Comparison of ENCODE assay signal across 8 mouse cellular contexts in genomic region chr2:31239833-31240232, GRCm38 (mm10). TPM values are rescaled to one million over a fixed set of nuclear protein-coding genes. Genes with fewer than 3 reads are reported as not detected.
A peak's percentile ranks its signal among the peaks of the same experiment; 100 is the strongest.
DNase-seq lines count a peak whose midpoint lies in the region; ATAC-seq and TF ChIP-seq lines count a peak whose summit lies in the region.

No protein-coding gene starts in this region.

- H3K4me3 ChIP-seq in heart, embryonic 14.5 days (ENCODE audit: control insufficient read depth in 1 of 2, insufficient read depth in 1 of 2, low read depth in 1 of 2, low read length in 2 of 2): peak overlapping the region in 1 of 2 experiments; percentile 6; a peak in 1 of 4 replicates
- H3K4me3 ChIP-seq in testis, adult 2 months (ENCODE audit: control insufficient read depth, low read depth, low read length): peak overlapping the region; percentile 82; the same call in 1 of the 2 replicates
- no peak overlapping the region for H3K4me3 ChIP-seq in limb, embryonic 15.5 days

- H3K27ac ChIP-seq in heart, embryonic 14.5 days (replicated peaks in 1 of 2; ENCODE audit: control insufficient read depth in 1 of 2, insufficient read depth in 1 of 2, low read depth in 2 of 2, low read length in 2 of 2): no peak overlapping the region
- no peak overlapping the region for H3K27ac ChIP-seq in testis, adult 2 months (ENCODE audit: control insufficient read depth, insufficient read depth, low read depth, low read length)
- H3K27ac ChIP-seq in limb, embryonic 15.5 days: peak overlapping the region; percentile 57; the same call in 1 of the 2 replicates

- no peak for ATAC-seq in heart, embryonic 14.5 days (ENCODE audit: insufficient number of reproducible peaks, insufficient read depth, low FRiP score, low read depth)
- no peak for ATAC-seq in limb, embryonic 15.5 days (ENCODE audit: insufficient number of reproducible peaks, low FRiP score, low TSS enrichment, low read depth)

- H3K27me3 ChIP-seq in heart, embryonic 14.5 days (ENCODE audit: control insufficient read depth, insufficient read depth, low read length): 0 out of 2 replicates have a peak, but pooled peaks cover 5% of the 10 kb centered on the region
- H3K27me3 ChIP-seq in testis, adult 2 months (ENCODE audit: control insufficient read depth, insufficient read depth, low read length): no peaks in the 10 kb centered on the region
- H3K27me3 ChIP-seq in limb, embryonic 15.5 days: 0 out of 2 replicates have a peak, but pooled peaks cover 4% of the 10 kb centered on the region

- peaks cover 11 to 16% of the 10 kb centered on the region in 2 experiments for H3K4me1 ChIP-seq in heart, embryonic 14.5 days (ENCODE audit: control insufficient read depth in 2 of 2, insufficient read depth in 2 of 2, low read length in 2 of 2)
- 0 out of 2 replicates have a peak, but pooled peaks cover 3% of the 10 kb centered on the region for H3K4me1 ChIP-seq in testis, adult 2 months (ENCODE audit: control insufficient read depth, insufficient read depth, low read length)
- H3K4me1 ChIP-seq in limb, embryonic 15.5 days: peaks cover 15% of the 10 kb centered on the region

- 79% methylated on average over 6 of the region's 6 CpGs for WGBS in heart, embryonic 14.5 days
- 75% methylated on average over 6 of the region's 6 CpGs for WGBS in limb, embryonic 15.5 days

- H3K9me3 ChIP-seq in heart, embryonic 14.5 days (ENCODE audit: control insufficient read depth, low read length): no peaks in the 10 kb centered on the region
- no peaks in the 10 kb centered on the region for H3K9me3 ChIP-seq in limb, embryonic 15.5 days

- no peaks in the 10 kb centered on the region for H3K36me3 ChIP-seq in heart, embryonic 14.5 days (ENCODE audit: control insufficient read depth, insufficient read depth, low read length)
- no peaks in the 10 kb centered on the region for H3K36me3 ChIP-seq in testis, adult 2 months (ENCODE audit: control insufficient read depth, insufficient read depth, low read length)
- H3K36me3 ChIP-seq in limb, embryonic 15.5 days: no peaks in the 10 kb centered on the region

- no peak for DNase-seq in heart, adult 8-10 months (ENCODE audit: low spot score)
- DNase-seq in testis, postnatal 14 days (ENCODE audit: low spot score): no peak
- DNase-seq in embryo, embryonic 10 days (ENCODE audit: low spot score): no peak
- DNase-seq in retina, embryonic 14.5 days (ENCODE audit: low spot score): no peak
- no peak for DNase-seq in cerebellum, adult 8-10 months

- H3K9ac ChIP-seq in heart, embryonic 14.5 days (ENCODE audit: low read length): no peak overlapping the region
- no peak overlapping the region for H3K9ac ChIP-seq in limb, embryonic 15.5 days

- no peak for TF ChIP-seq CTCF in testis, adult 2 months (IDR thresholded peaks at IDR 0.05; ENCODE audit: control insufficient read depth, insufficient read depth, insufficient replicate concordance, low read depth, low read length)

- TF ChIP-seq POLR2A in testis, adult 2 months (IDR thresholded peaks at IDR 0.05; ENCODE audit: control insufficient read depth, low read depth, low read length): no peak

- H3K4me2 ChIP-seq in heart, embryonic 14.5 days (ENCODE audit: low read length): peak overlapping the region; percentile 54
- H3K4me2 ChIP-seq in limb, embryonic 15.5 days: 0 out of 2 replicates have a peak overlapping the region, but pooled peaks have one; percentile 22

RNA-seq across cellular contexts. Expression of gene Ncs1, which starts 5.8 kb away (rescaled TPM):
- 51.7 and 52.2 TPM in 2 replicates for polyA plus RNA-seq in heart, embryonic 14.5 days (2014; fragmentation: Nextera tagmentation; extraction: Ambion mirVana)
- total RNA-seq in heart, adult 8-10 months (2022): 10 to 100 TPM; 10.0 to 16.2 (median 14.1) TPM
- polyA plus RNA-seq in testis, adult 2 months (2012; rRNA removed): 5.7 and 7.7 TPM in 2 replicates
- polyA plus RNA-seq in limb, embryonic 15.5 days (2015; fragmentation: Nextera tagmentation; extraction: Ambion mirVana): 32.3 and 33.9 TPM in 2 replicates
